Mouse (Mus musculus) embryonic fibroblast, embryonic 13.5 days (primary cell): ENCODE data around the gene Tmem175. TPM values are rescaled to one million over a fixed set of nuclear protein-coding genes. Genes with fewer than 3 reads are reported as not detected.

ENCODE experiments used
- H3K27ac ChIP-seq: 2 replicates; pipeline ENCODE4 v1.5.1; 2012; ENCODE audit warnings: low read length, control low read depth, inconsistent platforms; ENCODE audit not compliant: insufficient read depth
- H3K4me1 ChIP-seq: 2 replicates; pipeline ENCODE4 v1.6.1; 2011; ENCODE audit warnings: low read length; ENCODE audit not compliant: control insufficient read depth, insufficient read depth
- H3K4me3 ChIP-seq: 2 replicates; pipeline ENCODE4 v1.5.1; 2011; ENCODE audit warnings: mild to moderate bottlenecking, control low read depth, low read length; ENCODE audit not compliant: insufficient read depth
- CTCF ChIP-seq: IDR thresholded peaks from 2 replicates; pipeline ENCODE4 v1.5.1; 2011; ENCODE audit warnings: mild to moderate bottlenecking, control low read depth, low read length, moderate library complexity, borderline replicate concordance; ENCODE audit not compliant: insufficient read depth
- POLR2A ChIP-seq: IDR thresholded peaks from 2 replicates; pipeline ENCODE4 v1.6.1; 2011; ENCODE audit warnings: low read depth, mild to moderate bottlenecking, control low read depth, low read length, moderate library complexity
- polyA plus RNA-seq: library from polyadenylated mRNA; stranded (reverse); fragments of >200 nt; gene quantifications from 2 replicates; pipeline ENCODE4 v1.2.4, GENCODE M21; 2011; ENCODE audit warnings: low read depth; ENCODE audit not compliant: missing spikeins, insufficient read length

Tmem175 gene
- polyA plus RNA-seq, 1 experiment = 36.3 TPM

DNA sequence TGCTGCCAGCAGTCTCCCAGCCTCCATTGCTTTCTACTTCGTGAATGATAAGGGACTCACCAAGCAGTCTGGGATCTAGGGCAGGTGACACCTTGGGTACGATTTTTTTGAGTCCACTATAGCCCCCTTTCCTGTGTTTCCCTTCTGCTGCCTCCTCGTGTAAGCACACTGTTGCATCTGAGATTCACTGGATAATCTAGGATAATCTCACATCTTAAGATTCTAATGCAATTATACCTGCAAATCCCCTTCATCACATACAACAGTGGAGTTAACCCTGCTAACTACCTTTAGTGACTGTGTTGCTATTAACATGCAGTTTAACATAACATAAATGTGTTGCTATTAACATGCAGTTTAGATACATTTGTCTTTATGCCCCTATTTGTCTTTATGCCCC lies 35.5 kb downstream of the Tmem175 start:
- peaks cover 4% of the 10 kb centered on the region; the same call in 1 of the 2 replicates for H3K4me1 ChIP-seq
- H3K4me3 ChIP-seq = no peak overlapping the region
- no peak overlapping the region for H3K27ac ChIP-seq
- TF ChIP-seq POLR2A = no peak
- TF ChIP-seq CTCF = no peak

DNA sequence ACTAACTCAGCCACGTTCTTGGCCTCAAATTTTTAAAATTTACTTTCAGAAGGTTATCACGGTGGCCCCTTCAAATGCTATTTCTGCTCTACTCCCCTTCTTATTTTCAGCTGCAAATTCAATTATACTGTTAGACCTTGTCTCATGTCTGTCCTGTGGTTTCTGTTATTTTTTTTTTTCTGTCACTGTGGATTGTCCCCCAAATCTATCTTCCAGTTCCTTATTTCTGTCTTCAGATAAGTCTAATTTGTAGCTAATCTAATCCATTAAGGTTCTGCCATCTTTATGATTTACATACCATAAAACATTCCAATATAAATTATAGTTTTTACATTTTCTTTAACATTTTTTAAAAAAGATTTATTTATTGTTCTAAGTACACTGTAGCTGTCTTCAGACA lies 37.8 kb downstream of the Tmem175 start:
- H3K27ac ChIP-seq = no peak overlapping the region
- no peak overlapping the region for H3K4me3 ChIP-seq
- H3K4me1 ChIP-seq = peaks cover 4% of the 10 kb centered on the region; the same call in 1 of the 2 replicates
- TF ChIP-seq POLR2A = no peak

DNA sequence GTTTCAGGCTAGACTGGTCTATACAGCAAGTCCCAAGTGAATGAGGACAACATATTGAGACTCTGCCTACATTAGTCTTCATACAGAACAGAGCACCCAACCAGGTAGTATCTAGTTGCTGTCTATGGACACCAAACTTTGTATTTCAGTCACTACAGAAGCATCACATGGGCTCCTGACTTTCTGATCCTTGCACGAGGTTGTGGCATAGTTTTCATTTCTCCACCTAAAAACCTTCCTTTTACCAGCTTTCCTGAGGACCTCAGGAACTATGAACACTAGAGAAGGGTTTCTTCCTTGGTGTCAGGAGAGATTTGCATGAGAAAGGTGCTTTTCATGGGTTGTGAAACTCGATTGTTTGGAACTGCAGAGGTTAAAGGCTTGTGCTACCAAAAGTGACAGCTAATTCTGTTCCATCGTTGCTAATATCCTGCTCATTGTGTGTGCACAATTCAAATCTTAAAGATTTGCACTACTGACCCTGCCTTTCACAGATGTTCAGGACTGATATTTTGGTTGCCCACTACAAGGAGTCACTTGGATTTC lies 38.9 kb downstream of the Tmem175 start:
- H3K4me1 ChIP-seq = peaks cover 4% of the 10 kb centered on the region; the same call in 1 of the 2 replicates
- H3K4me3 ChIP-seq = peak overlapping the region; percentile 55
- no peak for TF ChIP-seq POLR2A
- no peak for TF ChIP-seq CTCF
- peak overlapping the region; percentile 72 for H3K27ac ChIP-seq

DNA sequence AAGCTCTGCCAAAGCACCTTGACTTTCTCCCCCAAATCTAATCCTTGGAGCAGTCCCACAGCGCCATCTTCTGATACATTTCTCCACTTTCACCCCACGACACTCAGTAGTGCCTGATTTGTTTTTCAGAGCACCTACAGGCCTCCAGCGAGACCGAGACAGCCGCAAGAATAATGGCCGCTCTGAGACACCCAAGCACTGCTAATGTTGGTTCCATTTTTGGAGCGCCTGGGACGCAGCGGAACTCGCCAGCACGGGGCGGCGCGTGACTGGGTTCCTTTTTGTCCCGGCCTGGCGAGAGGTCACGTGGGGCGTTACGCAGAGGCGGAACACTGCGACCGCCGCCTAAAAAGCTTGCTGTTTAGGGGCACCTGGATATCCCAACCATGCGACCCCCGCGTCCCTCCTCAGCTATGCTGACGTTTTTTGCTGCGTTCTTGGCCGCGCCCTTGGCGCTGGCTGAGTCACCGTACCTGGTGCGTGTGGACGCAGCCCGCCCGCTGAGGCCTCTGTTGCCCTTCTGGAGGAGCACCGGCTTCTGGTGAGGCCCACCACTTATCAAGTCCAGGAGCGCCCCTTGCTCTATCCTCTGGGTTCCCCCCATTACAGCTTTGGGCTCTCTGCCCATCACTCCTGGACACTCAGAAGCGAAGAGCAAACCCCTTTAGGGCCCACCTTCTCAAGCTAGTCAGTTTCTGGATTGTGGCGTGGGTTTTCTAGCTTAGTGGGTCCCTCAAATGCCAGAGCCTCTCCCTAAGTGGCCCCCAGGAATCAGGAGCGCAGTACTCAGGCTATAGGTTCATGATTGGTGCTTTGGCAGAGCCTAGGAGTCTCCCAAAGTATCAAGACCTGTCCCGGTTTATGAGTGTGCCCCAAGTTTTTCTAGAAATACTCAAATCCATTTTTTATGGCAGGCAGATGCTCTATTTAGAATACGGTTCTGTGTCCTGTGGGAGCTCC lies 39.7 kb downstream of the Tmem175 start, which contains the start of gene Dgkq:
Dgkq (minus strand) TSS at position 696 of the 960 bp plus-strand sequence.
- Histone ChIP-seq H3K27ac (peak within 1 kb of the TSS; percentile 72), H3K4me1 (peaks cover 4% of the 10 kb centered on the region; the same call in 1 of the 2 replicates), H3K4me3 (peak within 1 kb of the TSS; percentile 55)
- TF ChIP-seq CTCF = no peak
- peak; percentile 79 for TF ChIP-seq POLR2A

DNA sequence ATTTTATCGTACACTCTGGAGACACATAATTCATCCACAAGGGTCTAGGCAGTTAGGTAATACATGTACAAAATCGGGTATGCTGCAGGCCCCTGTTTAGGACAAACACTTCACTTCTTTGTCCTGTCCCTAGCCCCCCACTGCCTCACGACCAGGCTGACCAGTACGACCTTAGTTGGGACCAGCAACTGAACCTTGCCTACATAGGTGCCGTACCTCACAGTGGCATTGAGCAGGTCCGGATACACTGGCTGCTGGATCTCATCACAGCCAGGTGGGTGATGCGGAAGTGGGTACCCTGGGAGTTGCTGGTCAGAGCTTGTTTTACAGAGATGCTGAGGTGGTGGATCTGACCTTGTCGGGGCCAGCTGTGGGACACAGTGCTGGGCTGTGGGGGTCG lies 40.4 kb downstream of the Tmem175 start:
- H3K27ac ChIP-seq = no peak overlapping the region
- TF ChIP-seq POLR2A = no peak
- no peak for TF ChIP-seq CTCF
- H3K4me3 ChIP-seq = peak overlapping the region; percentile 55
- H3K4me1 ChIP-seq = peaks cover 4% of the 10 kb centered on the region; the same call in 1 of the 2 replicates

DNA sequence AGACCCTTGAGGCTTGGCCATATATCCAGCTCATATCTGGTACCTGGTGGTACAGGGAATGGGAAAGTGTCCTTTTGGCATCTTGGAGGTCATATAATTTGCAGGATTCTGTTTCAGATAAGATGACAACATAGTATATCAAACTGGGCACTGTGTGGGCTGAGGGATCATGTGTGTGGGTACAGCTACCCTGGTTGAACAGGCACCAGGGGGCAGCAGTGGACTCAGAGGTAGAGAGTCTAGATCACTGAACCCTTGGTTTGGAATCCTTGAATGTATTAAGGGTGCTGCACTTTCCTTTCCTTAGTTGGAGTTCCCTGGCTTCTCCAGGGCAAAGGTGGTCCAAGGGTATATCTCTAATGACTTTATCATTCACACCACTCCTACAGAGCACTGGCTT lies 41.2 kb downstream of the Tmem175 start:
- Histone ChIP-seq H3K27ac (no peak overlapping the region), H3K4me1 (peaks cover 4% of the 10 kb centered on the region; the same call in 1 of the 2 replicates), H3K4me3 (no peak overlapping the region)
- TF ChIP-seq CTCF (peak; percentile 38; the same call in 1 of the 2 replicates), POLR2A (no peak; the same call in 1 of the 2 replicates)

DNA sequence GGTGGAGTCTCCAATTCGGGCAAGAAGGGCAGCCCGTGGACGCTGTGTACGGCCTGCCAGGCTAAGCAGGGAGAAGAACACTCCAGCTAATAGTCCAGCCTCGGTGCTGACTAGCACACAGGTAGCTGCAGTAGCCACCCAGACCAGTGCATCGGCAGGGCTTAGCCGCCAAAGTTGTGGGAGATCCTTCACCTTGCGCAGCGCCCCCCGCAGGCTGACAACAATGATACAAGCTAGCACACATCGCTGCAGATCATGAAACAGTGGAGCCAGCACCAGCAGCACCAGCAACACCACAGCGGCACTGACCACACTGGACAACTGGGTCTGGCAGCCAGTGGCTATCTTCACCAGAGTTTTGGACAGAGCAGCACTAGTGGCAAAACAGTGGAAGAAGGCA lies 42.2 kb downstream of the Tmem175 start:
- TF ChIP-seq CTCF = no peak
- TF ChIP-seq POLR2A = no peak
- H3K27ac ChIP-seq = no peak overlapping the region
- H3K4me1 ChIP-seq = peaks cover 4% of the 10 kb centered on the region; the same call in 1 of the 2 replicates
- no peak overlapping the region for H3K4me3 ChIP-seq

DNA sequence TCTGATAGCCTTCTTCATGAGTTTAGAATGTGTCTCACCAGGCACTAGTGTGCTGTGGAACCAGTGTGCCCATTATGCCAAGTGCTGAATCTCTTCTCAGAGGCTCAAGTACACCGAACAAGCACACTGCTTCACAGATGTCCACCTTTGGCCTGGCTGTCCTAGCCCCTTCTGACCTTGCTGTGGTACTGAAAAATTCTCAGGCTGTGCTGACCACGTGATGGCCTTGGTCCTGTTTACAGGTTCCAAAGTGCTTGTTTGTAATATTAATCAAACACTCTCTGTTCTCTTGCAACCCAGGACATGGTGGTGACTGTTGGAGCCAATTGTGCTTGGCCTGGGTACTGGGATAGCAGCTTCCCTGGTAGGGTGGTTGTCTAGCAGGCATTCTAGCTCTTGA lies 45.1 kb downstream of the Tmem175 start:
- TF ChIP-seq CTCF = no peak
- no peak for TF ChIP-seq POLR2A
- no peak overlapping the region for H3K4me3 ChIP-seq

DNA sequence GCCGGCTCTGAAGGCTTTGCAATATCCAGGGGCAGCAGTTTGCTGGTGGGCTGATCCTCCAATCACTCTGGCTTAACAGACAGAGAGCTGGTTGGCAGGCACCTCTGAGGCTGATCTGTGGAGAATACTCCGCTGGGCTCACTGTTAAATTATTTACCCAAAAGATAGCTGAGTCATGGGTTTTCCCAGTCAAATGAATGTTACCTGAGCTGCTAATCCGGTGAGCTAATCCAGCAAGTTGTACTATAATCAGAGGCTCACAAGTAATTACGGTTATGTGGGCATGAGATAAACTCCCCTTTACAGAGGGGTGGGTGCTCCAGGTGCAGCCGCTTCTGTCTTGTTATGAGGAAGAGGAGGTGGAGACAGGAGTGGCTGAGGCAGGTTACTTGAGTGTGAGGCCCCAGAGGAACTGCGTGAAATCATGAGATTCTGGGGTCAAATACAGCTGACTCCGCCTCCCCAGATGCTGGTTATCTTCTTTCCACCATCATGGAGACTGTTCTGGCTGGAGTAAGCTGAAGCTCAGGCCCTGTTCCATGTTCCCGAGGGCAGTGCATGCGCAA lies 45.8 kb downstream of the Tmem175 start, which contains the start of gene Slc26a1:
Slc26a1 (minus strand) TSS at position 319 of the 566 bp plus-strand sequence.
- H3K4me1 ChIP-seq = no peaks in the 10 kb centered on the region
- H3K4me3 ChIP-seq = no peak within 1 kb of the TSS
- no peak within 1 kb of the TSS for H3K27ac ChIP-seq

More for the DNA sequence above, 45.1 kb downstream of the Tmem175 start:
- no peak overlapping the region for H3K27ac ChIP-seq
- no peaks in the 10 kb centered on the region for H3K4me1 ChIP-seq

More for the DNA sequence above, 45.8 kb downstream of the Tmem175 start, which contains the start of gene Slc26a1:
- TF ChIP-seq CTCF = no peak
- TF ChIP-seq POLR2A = no peak
